Mouse (Mus musculus) heart, adult 2 months (tissue): ENCODE measurements at regions not wholly inside any gene's neighbourhood (a gene's known extent, or its start where the extent isn't known, plus 50 kb on each side); places are given as distances from the start of the nearest gene placed in this dataset.

Experiments used
- CTCF ChIP-seq: fragments of 200-600 bp; IDR thresholded peaks from 2 replicates; pipeline ENCODE4 v1.8.1; 2022; ENCODE audit warnings: antibody characterized with exemption, mild to moderate bottlenecking, moderate library complexity
- EP300 ChIP-seq: fragments of 200-500 bp; IDR thresholded peaks from 2 replicates; pipeline ENCODE4 v1.6.1; 2011; ENCODE audit warnings: low read depth, low read length, control low read depth; ENCODE audit not compliant: insufficient read depth
- POLR2A ChIP-seq: fragments of 200-500 bp; IDR thresholded peaks from 2 replicates; pipeline ENCODE4 v1.6.1; 2011; ENCODE audit warnings: mild to moderate bottlenecking, low read depth, low read length, control low read depth; ENCODE audit not compliant: insufficient read depth

GRCm38 (mm10) chr12:35607652-35608051 lies 72.8 kb upstream of the Ahr start:
- TF ChIP-seq EP300, result no peak
- no peak for TF ChIP-seq CTCF
- no peak for TF ChIP-seq POLR2A
